Mouse (Mus musculus) megakaryocyte progenitor cell, adult 5-6 weeks (primary cell): ENCODE results near the gene Lrrc8e. TPM values are rescaled to one million over a fixed set of nuclear protein-coding genes. Genes with fewer than 3 reads are reported as not detected.
"Not testable (repeated sequence)": the region's sequence is repeated elsewhere in the genome, so short reads cannot be mapped to it uniquely, and the experiment has no call there.

Source experiments
- ATAC-seq: replicated peaks from 2 replicates; pipeline ENCODE4 v1.8.0; 2016; ENCODE audit warnings: mild to moderate bottlenecking, moderate TSS enrichment, inconsistent platforms; ENCODE audit not compliant: poor library complexity
- total RNA-seq, 2 experiments: library from RNA; stranded (forward) in 1 of 2; stranded (reverse) in 1 of 2; fragments of 157-497, 149-512 nt in 1 of 2; fragments of 200-1000 nt in 1 of 2; gene quantifications; 2 replicates each; pipeline versions ENCODE4 v1.2.3 to v1.2.4; 2015 to 2017

Gene Lrrc8e
- total RNA-seq, 2 experiments from 2014 or later, result not detected

- peak; percentile 83 for ATAC-seq
These were observed 26.6 kb downstream of the Lrrc8e start, which contains the start of gene Snapc2 for GRCm38 (mm10) chr8:4252934-4253841. Gene Snapc2, plus strand, starts transcription at chr8:4253080.

DNA sequence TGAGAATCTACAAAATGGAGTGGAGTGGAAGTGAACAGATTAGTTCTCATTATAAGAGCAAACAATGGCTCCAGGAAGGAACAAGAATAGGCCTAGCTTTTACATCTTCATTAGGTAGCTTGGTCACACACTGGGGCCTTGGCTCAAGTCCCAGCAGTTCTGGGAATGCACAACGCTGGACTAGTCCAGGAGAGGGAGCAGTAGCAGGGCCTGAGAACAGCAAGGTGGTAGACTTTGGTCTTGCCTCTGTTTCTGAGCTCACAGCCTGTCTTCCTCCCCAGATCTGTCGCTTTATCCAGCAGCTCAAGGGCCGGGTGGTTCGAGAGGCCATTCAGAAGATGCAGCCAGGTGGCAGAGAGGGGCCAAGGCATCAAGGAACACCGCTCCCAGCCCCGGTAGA, 27.4 kb downstream of the Lrrc8e start:
- no peak for ATAC-seq

- ATAC-seq, result not testable (repeated sequence)
These were observed 28.8 kb downstream of the Lrrc8e start for GRCm38 (mm10) chr8:4255471-4255870.

DNA sequence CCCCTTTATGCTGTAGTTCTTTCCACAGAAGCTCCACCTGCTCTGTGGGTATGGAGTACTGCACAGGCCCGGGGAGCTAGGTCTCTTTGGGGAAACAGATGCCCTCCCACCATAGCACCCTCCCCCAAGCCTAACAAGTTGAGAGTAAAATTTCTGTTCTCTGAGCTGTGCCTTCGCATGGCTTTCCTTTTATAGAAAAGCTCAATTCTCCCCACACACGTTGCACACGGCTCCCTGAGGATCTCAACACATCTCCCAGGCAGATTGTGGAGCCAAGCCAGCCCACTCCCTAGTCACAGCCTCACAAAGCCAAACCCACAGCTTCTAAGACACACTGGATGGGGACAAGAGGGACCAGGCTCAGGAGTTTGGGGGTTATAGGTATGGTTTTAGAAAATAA, 30.3 kb downstream of the Lrrc8e start:
- no peak for ATAC-seq

GRCm38 (mm10) chr8:4257350-4257749, 30.7 kb downstream of the Lrrc8e start:
- no peak for ATAC-seq

DNA sequence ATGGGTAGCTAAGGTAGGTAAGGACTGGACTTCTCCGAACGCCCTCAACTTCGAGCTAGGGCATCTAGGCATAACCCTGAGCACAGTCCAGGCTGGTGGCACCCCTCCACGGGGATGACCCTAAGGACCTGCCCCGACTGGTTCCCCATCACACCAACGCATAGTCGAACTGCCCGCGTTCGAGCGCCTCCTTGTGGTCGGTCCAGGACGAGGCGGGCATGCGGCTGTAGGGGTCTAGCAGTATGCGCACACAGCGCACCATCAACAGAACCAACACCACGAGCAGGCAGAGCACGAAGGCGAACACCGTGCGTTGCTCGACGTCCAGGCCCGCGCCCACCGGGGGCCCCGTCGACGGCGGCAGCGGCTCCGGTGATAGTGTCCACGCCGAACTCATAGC, 31.6 kb downstream of the Lrrc8e start:
- peak; percentile 71 for ATAC-seq

DNA sequence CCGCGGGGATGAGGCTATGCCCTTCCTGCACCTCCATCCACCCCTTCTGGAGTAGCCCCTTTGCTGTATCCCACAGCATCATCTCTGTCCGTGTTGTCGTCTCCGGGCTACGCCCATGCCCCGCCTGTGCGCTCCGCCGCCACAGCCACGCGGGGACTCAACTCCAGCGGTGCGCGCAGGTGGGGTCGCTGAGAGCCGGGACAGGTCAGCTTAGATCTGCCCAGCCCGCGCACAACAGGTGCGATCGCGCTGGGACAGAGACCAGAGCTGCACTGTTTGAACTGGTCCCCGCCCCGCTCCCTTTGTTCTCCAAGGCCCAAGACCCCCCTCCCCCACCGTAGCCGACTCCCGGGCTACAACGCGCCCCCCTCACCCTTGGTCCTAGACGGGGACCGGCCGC, 32.1 kb downstream of the Lrrc8e start:
- ATAC-seq, result peak; percentile 13

DNA sequence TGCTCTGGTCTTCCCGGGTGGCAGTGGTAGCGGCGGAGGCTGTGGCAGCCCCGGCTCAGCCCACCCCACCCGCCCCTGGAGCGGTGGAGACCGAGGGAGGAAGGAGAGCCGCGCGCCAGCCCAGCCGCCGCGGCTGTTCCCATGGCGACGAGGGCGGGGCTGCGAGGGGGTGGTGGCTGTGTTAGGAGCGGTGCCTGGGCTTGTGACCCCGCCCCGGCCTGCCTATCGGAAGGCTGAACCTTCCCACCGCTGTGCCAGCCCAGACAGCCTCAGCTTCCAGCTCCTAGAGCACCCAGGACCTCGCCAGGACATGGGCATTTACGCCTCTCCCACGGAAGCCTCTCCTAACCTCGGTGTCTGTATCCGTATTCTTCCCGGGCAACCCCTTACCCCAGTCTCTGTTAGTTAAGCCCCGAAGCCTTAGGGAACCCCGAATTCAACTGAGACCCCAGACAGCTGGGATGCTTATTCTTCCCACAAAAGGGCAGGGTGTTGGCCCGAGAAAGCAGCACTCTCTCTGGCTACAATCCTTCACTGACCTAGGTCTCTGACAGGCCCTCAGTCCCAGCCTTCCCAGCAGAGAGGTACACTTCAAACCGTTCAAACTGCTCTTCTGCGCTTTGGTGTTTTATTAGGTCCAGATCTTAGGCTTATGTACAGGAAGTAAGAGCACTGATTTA, 32.6 kb downstream of the Lrrc8e start, which contains the start of gene Ctxn1:
Ctxn1 (minus strand) TSS at position 150 of the 680 bp plus-strand sequence.
- peak; percentile 92 for ATAC-seq

DNA sequence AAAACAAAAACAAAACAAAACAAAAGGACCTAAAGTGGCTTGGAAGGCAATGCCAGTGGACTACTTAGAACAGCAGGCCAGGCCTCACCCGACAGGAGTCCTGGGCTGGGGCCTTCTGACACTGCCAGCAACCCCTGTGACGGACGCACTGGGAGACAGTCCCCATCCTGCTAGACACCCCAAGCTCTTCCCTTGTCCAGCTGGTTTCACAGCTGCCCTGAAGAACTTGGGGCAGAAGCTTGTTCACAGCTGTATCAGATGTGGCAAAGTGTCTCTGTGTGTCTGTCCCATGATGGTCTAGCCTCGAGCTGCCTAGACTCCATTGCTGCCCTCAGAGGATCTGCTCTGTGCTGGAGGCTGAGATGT, 33.2 kb downstream of the Lrrc8e start:
- ATAC-seq, result no peak

- no peak for ATAC-seq
These were observed 36.6 kb downstream of the Lrrc8e start for GRCm38 (mm10) chr8:4263105-4263791.

DNA sequence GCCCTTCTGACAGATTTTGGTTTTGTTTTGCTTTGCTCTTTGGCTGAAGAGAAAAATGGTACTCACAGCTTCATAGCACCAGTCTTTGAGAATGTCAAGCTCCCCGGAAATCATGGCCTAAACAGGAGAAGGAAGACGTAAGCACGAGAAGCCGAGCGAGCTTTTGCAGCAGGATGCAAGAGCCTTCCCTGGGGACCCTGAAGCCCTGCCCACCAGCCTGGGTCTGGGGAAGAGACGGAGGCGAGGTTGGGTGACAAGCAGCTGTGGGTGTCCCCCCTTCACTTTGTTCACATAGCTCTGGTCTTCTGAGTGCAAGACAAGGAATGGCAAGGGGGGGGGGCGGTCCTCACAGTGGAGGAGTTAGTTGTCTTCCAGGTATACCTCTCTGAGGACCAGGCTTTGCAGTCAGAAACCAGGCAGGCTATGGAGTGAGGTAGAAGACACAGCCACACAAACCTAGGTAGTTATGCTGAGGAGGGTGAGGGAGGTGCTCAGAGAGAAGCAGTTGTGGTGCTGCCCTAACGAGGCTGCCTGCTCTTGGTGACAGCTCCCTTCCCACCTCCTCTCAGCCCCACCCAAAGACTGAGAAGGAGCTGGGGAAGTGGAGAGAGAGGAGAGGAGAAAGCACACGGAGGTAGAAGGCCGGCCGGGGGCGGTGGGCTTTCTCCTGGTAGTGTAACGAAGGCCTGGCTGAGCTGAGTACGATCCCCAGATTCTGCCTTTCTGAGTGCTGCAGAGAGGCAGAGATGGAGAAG, 38.7 kb downstream of the Lrrc8e start:
- no peak for ATAC-seq

GRCm38 (mm10) chr8:4267627-4268026, 41.0 kb downstream of the Lrrc8e start:
- ATAC-seq, result peak; percentile 90

- no peak for ATAC-seq
These were observed 43.0 kb downstream of the Lrrc8e start for GRCm38 (mm10) chr8:4269609-4270008.

GRCm38 (mm10) chr8:4275275-4276110, 48.9 kb downstream of the Lrrc8e start, which contains the start of gene Timm44:
Gene Timm44, minus strand, starts transcription at chr8:4275913.
- ATAC-seq, result peak; percentile 99

DNA sequence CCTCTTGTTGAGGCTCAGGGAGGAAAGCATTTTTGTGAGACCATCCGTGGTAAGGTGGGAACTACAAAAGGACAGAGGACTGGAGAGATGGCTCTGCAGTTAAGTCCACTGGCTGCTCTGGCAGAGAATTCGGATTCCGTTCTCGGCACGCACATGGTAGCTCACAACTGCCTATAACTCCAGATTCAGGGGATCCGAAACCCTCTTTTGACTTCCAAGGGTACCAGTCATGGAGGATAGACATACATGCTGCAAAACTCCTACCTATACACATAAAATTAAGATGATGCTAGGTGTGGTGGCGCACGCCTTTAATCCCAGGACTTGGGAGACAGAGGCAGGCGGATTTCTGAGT, 49.5 kb downstream of the Lrrc8e start:
- ATAC-seq, result no peak

Other genes starting within 250 kb of the Lrrc8e start
- gene Cd209f, start 121.0 kb upstream of the Lrrc8e start, total RNA-seq (2015), result not detected in 2 replicates
- 0.30 TPM in 1 of 2 replicates, not detected in the other for gene Cd209f, start 121.0 kb upstream of the Lrrc8e start, total RNA-seq (2017)
- gene Cd209g, start 92.7 kb upstream of the Lrrc8e start, total RNA-seq (2015), result 0.22 TPM in 1 of 2 replicates, not detected in the other
- gene Cd209g, start 92.7 kb upstream of the Lrrc8e start, total RNA-seq (2017), result not detected in 2 replicates
- 3.3 and 3.5 TPM in 2 replicates for gene Evi5l, start 60.3 kb upstream of the Lrrc8e start, total RNA-seq (2015)
- gene Evi5l, start 60.3 kb upstream of the Lrrc8e start, total RNA-seq (2017), result 6.2 and 7.5 TPM in 2 replicates
- gene Prr36, start 9.4 kb upstream of the Lrrc8e start, total RNA-seq (2015), result 0.32 and 0.46 TPM in 2 replicates
- gene Prr36, start 9.4 kb upstream of the Lrrc8e start, total RNA-seq (2017), result 0.04 and 0.14 TPM in 2 replicates
- 29.7 and 34.2 TPM in 2 replicates for gene Map2k7, start 11.9 kb downstream of the Lrrc8e start, total RNA-seq (2015)
- gene Map2k7, start 11.9 kb downstream of the Lrrc8e start, total RNA-seq (2017), result 29.2 and 29.4 TPM in 2 replicates
- gene Gm49320, start 12.0 kb downstream of the Lrrc8e start, total RNA-seq (2015), result 1.2 and 2.6 TPM in 2 replicates
- not detected in 2 replicates for gene Gm49320, start 12.0 kb downstream of the Lrrc8e start, total RNA-seq (2017)
- 2.5 and 3.9 TPM in 2 replicates for gene Tgfbr3l, start 21.4 kb downstream of the Lrrc8e start, total RNA-seq (2015)
- gene Tgfbr3l, start 21.4 kb downstream of the Lrrc8e start, total RNA-seq (2017), result 2.3 and 2.8 TPM in 2 replicates
- 18.3 and 22.3 TPM in 2 replicates for gene Snapc2, start 26.3 kb downstream of the Lrrc8e start, total RNA-seq (2015)
- gene Snapc2, start 26.3 kb downstream of the Lrrc8e start, total RNA-seq (2017), result 8.4 and 12.0 TPM in 2 replicates
- 2.8 and 4.2 TPM in 2 replicates for gene Ctxn1, start 32.4 kb downstream of the Lrrc8e start, total RNA-seq (2015)
- gene Ctxn1, start 32.4 kb downstream of the Lrrc8e start, total RNA-seq (2017), result 0.81 TPM in 1 of 2 replicates, not detected in the other
- 65.6 and 89.1 TPM in 2 replicates for gene Timm44, start 49.1 kb downstream of the Lrrc8e start, total RNA-seq (2015)
- gene Timm44, start 49.1 kb downstream of the Lrrc8e start, total RNA-seq (2017), result 128 and 146 TPM in 2 replicates
- 20.5 and 20.6 TPM in 2 replicates for gene Ccl25, start 98.4 kb downstream of the Lrrc8e start, total RNA-seq (2015)
- 4.6 and 13.4 TPM in 2 replicates for gene Ccl25, start 98.4 kb downstream of the Lrrc8e start, total RNA-seq (2017)
- gene Elavl1, start 98.6 kb downstream of the Lrrc8e start, total RNA-seq (2015), result 134 and 150 TPM in 2 replicates
- gene Elavl1, start 98.6 kb downstream of the Lrrc8e start, total RNA-seq (2017), result 74.7 and 80.8 TPM in 2 replicates